Mouse (Mus musculus) midbrain, embryonic 11.5 days (tissue): ENCODE measurements at regions not wholly inside any gene's neighbourhood (a gene's known extent, or its start where the extent isn't known, plus 50 kb on each side); places are given as distances from the start of the nearest gene placed in this dataset.

Experiments
- ATAC-seq: fragments of 200-750 bp; cut with Nextera tagmentation; 2 replicates; pipeline ENCODE4 v1.8.0; 2017; ENCODE audit warnings: moderate TSS enrichment, moderate library complexity; ENCODE audit not compliant: low FRiP score
- DNase-seq: peaks from one replicate; pipeline ENCODE4 v3.0.0; 2015; ENCODE audit warnings: low spot score; ENCODE audit errors: missing footprints
- H3K27ac ChIP-seq: fragments of 300-500 bp; sonication (generic); 2 replicates; pipeline ENCODE4 v1.5.1; 2014; ENCODE audit warnings: low read depth, low read length
- H3K27me3 ChIP-seq: fragments of 300-500 bp; sonication (generic); 2 replicates; pipeline ENCODE4 v1.6.1; 2014; ENCODE audit warnings: mild to moderate bottlenecking, low read length, moderate library complexity, mixed read lengths; ENCODE audit not compliant: control insufficient read depth, insufficient read depth
- H3K36me3 ChIP-seq: fragments of 300-500 bp; sonication (generic); 2 replicates; pipeline ENCODE4 v1.6.1; 2014; ENCODE audit warnings: mild to moderate bottlenecking, low read length, moderate library complexity, mixed read lengths; ENCODE audit not compliant: control insufficient read depth, insufficient read depth
- H3K4me1 ChIP-seq: fragments of 300-500 bp; sonication (generic); 2 replicates; pipeline ENCODE4 v1.6.1; 2014; ENCODE audit warnings: low read length; ENCODE audit not compliant: control insufficient read depth, insufficient read depth
- H3K4me2 ChIP-seq: fragments of 300-500 bp; sonication (generic); 2 replicates; pipeline ENCODE4 v1.6.1; 2014; ENCODE audit warnings: mild to moderate bottlenecking, moderate library complexity
- H3K4me3 ChIP-seq: fragments of 300-500 bp; sonication (generic); 2 replicates; pipeline ENCODE4 v1.5.1; 2014; ENCODE audit warnings: low read depth, low read length
- H3K9ac ChIP-seq: fragments of 300-500 bp; sonication (generic); 2 replicates; pipeline ENCODE4 v1.6.1; 2014; ENCODE audit warnings: low read length
- H3K9me3 ChIP-seq: fragments of 300-500 bp; sonication (generic); 2 replicates; pipeline ENCODE4 v1.6.1; 2016; ENCODE audit warnings: low read length; ENCODE audit not compliant: control insufficient read depth
- WGBS: fragments of 180-500 bp; shearing (Covaris S2); extraction: QIAGEN DNeasy Blood & Tissue Kit; methylation state at CpG from one replicate; pipeline ENCODE4 v1.1.7; 2014; 5-methylcytosine and 5-hydroxymethylcytosine counted together

GRCm38 (mm10) chr10:19177895-19178294 lies 162.4 kb upstream of the Tnfaip3 start:
- no peak for ATAC-seq
- H3K27ac ChIP-seq, result no peak overlapping the region
- no peaks in the 10 kb centered on the region for H3K4me1 ChIP-seq
- no peak overlapping the region for H3K9ac ChIP-seq
- H3K4me2 ChIP-seq, result no peak overlapping the region
- 89% methylated on average over 5 of the region's 5 CpGs for WGBS
- H3K9me3 ChIP-seq, result no peaks in the 10 kb centered on the region
- H3K27me3 ChIP-seq, result no peaks in the 10 kb centered on the region
- no peaks in the 10 kb centered on the region for H3K36me3 ChIP-seq
- no peak for DNase-seq
- H3K4me3 ChIP-seq, result no peak overlapping the region

- no peaks in the 10 kb centered on the region for H3K36me3 ChIP-seq
- H3K9ac ChIP-seq, result no peak overlapping the region
- ATAC-seq (no peak), DNase-seq (no peak)
- no peak overlapping the region for H3K4me2 ChIP-seq
- WGBS, result 90% methylated on average over 2 of the region's 2 CpGs
- H3K4me3 ChIP-seq, result no peak overlapping the region
- H3K27ac ChIP-seq, result no peak overlapping the region
- H3K27me3 ChIP-seq, result no peaks in the 10 kb centered on the region
- no peaks in the 10 kb centered on the region for H3K4me1 ChIP-seq
- no peaks in the 10 kb centered on the region for H3K9me3 ChIP-seq
Observed at GRCm38 (mm10) chr10:19177414-19177813, 162.0 kb upstream of the Tnfaip3 start.

- no peaks in the 10 kb centered on the region for H3K9me3 ChIP-seq
- WGBS, result 82% methylated on average over 3 of the region's 3 CpGs
Observed at GRCm38 (mm10) chr10:19176249-19176648, 160.8 kb upstream of the Tnfaip3 start.

GRCm38 (mm10) chr10:19171834-19172233 lies 156.4 kb upstream of the Tnfaip3 start:
- Histone ChIP-seq H3K4me3 (no peak overlapping the region), H3K9ac (no peak overlapping the region), H3K27me3 (no peaks in the 10 kb centered on the region), H3K4me2 (no peak overlapping the region), H3K36me3 (no peaks in the 10 kb centered on the region), H3K9me3 (no peaks in the 10 kb centered on the region), H3K4me1 (peaks cover 9% of the 10 kb centered on the region), H3K27ac (no peak overlapping the region)
- no peak for DNase-seq
- no peak for ATAC-seq
- 70% methylated on average over 3 of the region's 3 CpGs for WGBS

More at GRCm38 (mm10) chr10:19176249-19176648, 160.8 kb upstream of the Tnfaip3 start:
- Histone ChIP-seq H3K4me3 (no peak overlapping the region), H3K27ac (no peak overlapping the region), H3K4me1 (no peaks in the 10 kb centered on the region), H3K27me3 (no peaks in the 10 kb centered on the region), H3K9ac (no peak overlapping the region), H3K4me2 (no peak overlapping the region), H3K36me3 (no peaks in the 10 kb centered on the region)
- ATAC-seq, result no peak
- no peak for DNase-seq

GRCm38 (mm10) chr10:19170596-19170995 lies 155.1 kb upstream of the Tnfaip3 start:
- peak; percentile 39 for DNase-seq
- H3K27ac ChIP-seq, result no peak overlapping the region
- no peaks in the 10 kb centered on the region for H3K36me3 ChIP-seq
- no peaks in the 10 kb centered on the region for H3K9me3 ChIP-seq
- no peak overlapping the region for H3K9ac ChIP-seq
- peaks cover 9% of the 10 kb centered on the region for H3K4me1 ChIP-seq
- no peaks in the 10 kb centered on the region for H3K27me3 ChIP-seq
- no peak overlapping the region for H3K4me2 ChIP-seq
- no peak for ATAC-seq
- H3K4me3 ChIP-seq, result no peak overlapping the region
- WGBS, result 80% methylated on average over 4 of the region's 4 CpGs

- Histone ChIP-seq H3K4me2 (no peak overlapping the region), H3K36me3 (no peaks in the 10 kb centered on the region), H3K9me3 (no peaks in the 10 kb centered on the region), H3K4me1 (peaks cover 9% of the 10 kb centered on the region), H3K4me3 (no peak overlapping the region), H3K27ac (no peak overlapping the region), H3K9ac (no peak overlapping the region), H3K27me3 (no peaks in the 10 kb centered on the region)
- ATAC-seq (no peak), DNase-seq (no peak)
- 79% methylated on average over 2 of the region's 2 CpGs for WGBS
Observed at GRCm38 (mm10) chr10:19169272-19169671, 153.8 kb upstream of the Tnfaip3 start.

- Histone ChIP-seq H3K27ac (no peak overlapping the region), H3K27me3 (no peaks in the 10 kb centered on the region), H3K4me2 (no peak overlapping the region), H3K36me3 (no peaks in the 10 kb centered on the region), H3K9me3 (no peaks in the 10 kb centered on the region), H3K4me1 (peaks cover 9% of the 10 kb centered on the region), H3K4me3 (no peak overlapping the region), H3K9ac (no peak overlapping the region)
- no peak for DNase-seq
- ATAC-seq, result peak; percentile 11; the same call in 1 of the 2 replicates
- 83% methylated on average over 5 of the region's 5 CpGs for WGBS
Observed at GRCm38 (mm10) chr10:19168362-19168761, 152.9 kb upstream of the Tnfaip3 start.

- Histone ChIP-seq H3K4me1 (peaks cover 9% of the 10 kb centered on the region), H3K9ac (no peak overlapping the region), H3K4me3 (no peak overlapping the region), H3K27me3 (no peaks in the 10 kb centered on the region), H3K27ac (no peak overlapping the region), H3K4me2 (no peak overlapping the region), H3K36me3 (no peaks in the 10 kb centered on the region), H3K9me3 (no peaks in the 10 kb centered on the region)
- peak; percentile 81 for ATAC-seq
- WGBS, result 22% methylated on average over 8 of the region's 8 CpGs
- peak; percentile 85 for DNase-seq
Observed at GRCm38 (mm10) chr10:19167641-19168271, 152.3 kb upstream of the Tnfaip3 start.

- no peak overlapping the region for H3K27ac ChIP-seq
- no peak overlapping the region for H3K9ac ChIP-seq
- H3K36me3 ChIP-seq, result no peaks in the 10 kb centered on the region
- DNase-seq (no peak), ATAC-seq (peak; percentile 52; the same call in 1 of the 2 replicates)
- no peaks in the 10 kb centered on the region for H3K27me3 ChIP-seq
- no peak overlapping the region for H3K4me2 ChIP-seq
- H3K4me1 ChIP-seq, result peaks cover 9% of the 10 kb centered on the region
- no peak overlapping the region for H3K4me3 ChIP-seq
- H3K9me3 ChIP-seq, result no peaks in the 10 kb centered on the region
- WGBS, result 78% methylated on average over 7 of the region's 7 CpGs
Observed at GRCm38 (mm10) chr10:19167101-19167500, 151.6 kb upstream of the Tnfaip3 start.
